Mouse (Mus musculus) lung, adult 2 months (tissue): ENCODE measurements around the gene Nup210.

Experiments
- CTCF ChIP-seq: fragments of 200-500 bp; IDR thresholded peaks from 2 replicates; pipeline ENCODE4 v1.5.1; 2011; ENCODE audit warnings: mild to moderate bottlenecking, low read length, control low read depth; ENCODE audit not compliant: insufficient read depth
- POLR2A ChIP-seq: fragments of 200-500 bp; IDR thresholded peaks from 2 replicates; pipeline ENCODE4 v1.6.1; 2011; ENCODE audit warnings: low read depth, mild to moderate bottlenecking, control low read depth, low read length, borderline replicate concordance; ENCODE audit errors: extremely low read depth

- TF ChIP-seq CTCF (no peak), POLR2A (no peak)
These were observed 1.9 kb upstream of the Nup210 start for GRCm38 (mm10) chr6:91118526-91118925.
